Mouse (Mus musculus) embryo, embryonic 10.5 days (tissue): ENCODE data around the gene Elmsan1.

ENCODE experiments used
- DNase-seq: peaks from one replicate; pipeline ENCODE4 v3.0.0-alpha.2; 2015; ENCODE audit warnings: low spot score

Gene Elmsan1

DNA sequence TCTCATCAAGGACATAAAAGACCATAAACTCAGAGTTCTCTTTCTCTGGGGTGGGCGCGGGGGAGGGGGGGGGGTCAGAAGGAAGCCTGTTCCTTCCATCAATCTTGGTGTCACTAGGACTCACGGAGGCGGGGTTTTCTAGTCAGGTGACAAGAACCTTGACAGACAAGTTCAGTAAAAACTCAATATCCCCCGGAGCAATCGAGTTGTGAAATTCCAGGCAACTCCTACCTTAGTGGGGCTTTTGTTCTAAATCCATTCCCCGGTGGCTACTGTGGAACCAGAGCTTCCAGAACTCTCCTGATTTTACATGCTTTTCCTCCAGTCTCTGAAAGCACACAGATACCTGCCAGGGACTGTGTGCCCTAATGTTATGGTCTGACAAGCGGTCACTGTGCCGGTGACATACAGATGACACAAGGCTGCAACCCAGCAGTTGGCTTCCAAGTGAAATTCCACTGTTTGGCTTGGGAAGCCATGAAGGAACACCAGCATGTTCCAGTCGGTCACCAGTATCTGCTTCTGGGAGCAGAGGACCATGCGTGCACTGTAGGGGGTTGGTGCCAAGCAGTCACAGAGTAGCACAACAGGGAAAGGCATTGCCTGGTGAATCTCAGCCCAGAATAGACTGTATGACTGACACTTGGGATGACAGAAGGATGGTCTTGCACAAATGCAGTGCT is 2.8 kb downstream of the Elmsan1 start:
- peak; percentile 36 for DNase-seq

DNA sequence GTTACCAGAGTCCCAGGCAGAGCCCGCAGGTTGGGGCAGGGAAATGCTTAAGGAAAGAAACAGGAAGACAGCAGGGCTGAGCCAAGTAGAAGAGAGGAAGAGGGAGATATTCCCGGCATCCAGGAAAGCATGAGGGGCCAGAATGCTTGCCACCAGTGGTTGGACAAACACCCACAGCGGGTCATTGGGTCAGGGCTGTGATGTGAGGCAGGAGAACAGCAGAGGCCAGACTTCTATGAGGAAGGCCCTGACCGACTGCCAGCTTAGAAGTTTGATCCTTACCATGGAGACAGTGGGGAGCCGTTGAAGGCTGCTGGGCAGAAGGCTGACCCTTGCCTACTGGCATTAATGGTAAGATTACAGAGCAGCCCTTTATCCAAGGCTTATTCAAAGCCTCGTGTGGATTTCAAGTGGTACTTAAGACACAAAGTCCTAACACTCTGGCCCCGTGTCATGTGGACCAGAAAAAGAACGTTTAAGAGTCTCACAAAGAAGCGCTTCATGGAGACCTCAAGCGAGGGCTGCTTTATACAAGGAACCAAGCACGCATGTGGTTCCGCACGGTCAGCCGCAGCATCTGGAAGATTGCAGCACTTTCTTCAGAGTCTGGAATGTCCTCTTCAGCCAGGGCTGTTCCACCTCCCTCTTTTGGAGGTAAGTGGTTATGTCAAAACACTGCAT is 4.0 kb downstream of the Elmsan1 start:
- peak; percentile 47 for DNase-seq

DNA sequence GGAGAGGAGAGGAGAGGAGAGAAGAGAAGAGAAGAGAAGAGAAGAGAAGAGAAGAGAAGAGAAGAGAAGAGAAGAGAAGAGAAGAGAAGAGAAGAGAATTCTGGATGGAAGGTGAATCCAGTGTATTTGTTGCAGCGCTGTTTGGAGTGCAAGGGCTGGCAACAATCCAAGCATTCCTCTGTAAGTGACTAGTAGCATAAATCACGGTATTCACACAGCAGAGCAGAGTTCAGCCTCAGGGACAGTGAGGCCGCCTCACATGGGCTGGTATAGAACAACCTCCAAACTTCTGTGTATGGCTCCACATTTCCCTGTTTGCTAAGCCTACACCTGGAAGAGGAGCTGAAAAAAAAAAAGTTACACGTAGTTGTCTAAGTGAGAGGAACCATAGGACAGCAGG is 6.4 kb downstream of the Elmsan1 start:
- no peak for DNase-seq

DNA sequence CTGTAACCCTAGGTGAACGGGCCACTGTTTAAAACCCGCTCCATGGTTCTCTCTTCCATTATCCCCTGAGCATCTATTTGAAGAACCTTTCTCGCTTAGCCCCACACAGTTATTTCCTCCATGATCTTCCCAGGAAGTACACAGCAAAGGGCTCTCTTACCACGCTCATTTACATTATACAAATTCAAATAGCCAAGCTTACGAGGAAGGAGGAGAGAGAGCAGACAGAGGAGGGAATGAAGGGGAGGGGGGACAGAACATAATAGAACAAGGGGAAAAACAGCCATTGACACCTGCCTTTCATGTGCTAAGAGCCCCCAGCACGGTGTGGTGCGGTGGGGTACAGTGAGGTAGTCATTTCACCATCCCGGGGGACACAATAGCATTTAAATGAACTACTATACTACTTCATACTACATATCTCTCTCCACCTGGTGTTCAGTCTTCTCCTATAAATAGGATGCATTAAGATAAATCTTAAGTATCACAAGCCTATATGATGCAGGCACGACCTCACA is 7.6 kb downstream of the Elmsan1 start:
- no peak for DNase-seq

DNA sequence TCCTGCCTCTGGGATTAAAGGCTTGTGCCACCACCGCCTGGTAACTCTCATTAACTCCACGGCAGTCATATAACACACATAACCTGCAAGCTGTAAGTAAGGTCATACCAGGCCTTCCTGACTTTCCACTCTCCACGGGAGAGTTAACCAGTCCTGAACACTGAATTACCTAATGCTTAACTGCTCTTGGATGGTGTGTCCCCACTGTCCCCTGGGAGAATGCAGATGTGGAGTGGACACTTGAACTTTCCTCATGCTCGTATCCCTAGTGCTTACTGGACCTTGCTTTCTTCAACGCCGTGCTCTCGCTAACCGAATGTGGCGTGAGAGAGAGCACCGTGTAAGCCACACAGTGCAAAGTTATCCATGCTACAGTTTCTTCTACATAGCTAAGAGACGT is 8.4 kb downstream of the Elmsan1 start:
- no peak for DNase-seq

DNA sequence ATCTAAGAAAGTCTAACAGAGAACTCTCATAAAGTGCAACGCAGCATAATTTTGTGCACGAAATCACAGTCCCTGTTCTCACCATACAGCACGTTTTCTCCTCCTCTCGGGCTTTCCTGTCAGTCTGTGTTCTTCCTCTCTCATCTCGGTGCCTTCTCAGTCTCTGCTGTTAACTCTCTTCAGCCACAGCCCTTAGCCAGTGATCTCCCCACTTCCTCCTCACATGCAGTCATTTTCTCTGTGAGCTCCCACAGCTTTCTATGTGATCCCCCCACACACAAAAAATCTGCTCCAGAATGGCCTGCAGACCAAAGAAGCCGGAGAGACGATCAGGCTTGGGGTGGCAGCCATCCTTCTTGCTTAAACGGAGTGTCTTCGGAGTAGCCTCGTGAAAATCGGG is 9.6 kb downstream of the Elmsan1 start:
- no peak for DNase-seq

DNA sequence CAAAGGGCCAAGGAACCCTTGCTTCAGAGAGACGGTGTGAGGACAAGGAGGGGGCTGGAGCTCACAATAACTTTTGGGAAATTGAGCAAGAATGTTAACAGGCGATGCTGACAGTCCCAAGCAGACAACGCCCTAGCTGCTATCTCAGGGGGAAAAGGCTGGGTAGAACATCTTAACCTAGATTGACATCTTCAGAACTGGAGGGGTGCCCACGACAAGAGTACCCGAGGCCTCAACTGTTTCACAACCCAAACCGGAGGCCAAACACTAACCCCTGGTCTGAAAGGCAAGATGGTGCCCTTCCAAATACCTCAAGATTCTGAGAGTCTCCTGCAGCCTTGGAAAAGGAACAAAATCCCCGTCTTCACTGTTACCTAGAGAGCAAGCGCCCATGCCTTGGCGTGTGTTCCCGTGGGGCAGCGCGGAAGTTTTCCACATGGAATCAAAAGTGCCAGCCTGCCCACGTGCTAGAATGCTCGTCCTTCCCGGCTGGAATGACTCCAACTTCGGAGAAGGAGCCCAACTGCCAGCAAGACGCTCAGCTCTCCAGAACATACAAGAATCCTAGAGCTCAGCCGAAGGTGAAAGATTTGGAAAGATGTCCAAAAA is 11.4 kb downstream of the Elmsan1 start:
- no peak for DNase-seq

DNA sequence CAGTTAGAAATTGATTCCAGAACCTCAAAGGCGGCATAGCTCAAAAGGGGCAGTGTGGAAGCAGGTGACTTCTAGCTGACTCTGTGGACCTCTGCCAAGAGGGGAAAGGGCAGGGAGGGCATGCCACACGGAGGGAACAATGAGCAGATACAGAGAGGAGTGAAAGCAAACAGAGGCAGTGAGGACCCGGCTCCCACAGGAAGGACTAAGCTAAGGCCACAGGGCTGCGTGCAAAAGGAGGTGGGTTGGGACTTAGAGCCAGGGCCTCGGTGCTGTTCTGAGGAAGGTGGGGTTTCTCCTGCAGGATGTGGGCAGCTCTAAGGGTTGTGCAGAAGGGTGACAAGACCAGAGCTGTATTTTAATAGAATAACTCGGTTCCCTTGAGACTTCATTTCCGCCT is 12.2 kb downstream of the Elmsan1 start:
- no peak for DNase-seq

DNA sequence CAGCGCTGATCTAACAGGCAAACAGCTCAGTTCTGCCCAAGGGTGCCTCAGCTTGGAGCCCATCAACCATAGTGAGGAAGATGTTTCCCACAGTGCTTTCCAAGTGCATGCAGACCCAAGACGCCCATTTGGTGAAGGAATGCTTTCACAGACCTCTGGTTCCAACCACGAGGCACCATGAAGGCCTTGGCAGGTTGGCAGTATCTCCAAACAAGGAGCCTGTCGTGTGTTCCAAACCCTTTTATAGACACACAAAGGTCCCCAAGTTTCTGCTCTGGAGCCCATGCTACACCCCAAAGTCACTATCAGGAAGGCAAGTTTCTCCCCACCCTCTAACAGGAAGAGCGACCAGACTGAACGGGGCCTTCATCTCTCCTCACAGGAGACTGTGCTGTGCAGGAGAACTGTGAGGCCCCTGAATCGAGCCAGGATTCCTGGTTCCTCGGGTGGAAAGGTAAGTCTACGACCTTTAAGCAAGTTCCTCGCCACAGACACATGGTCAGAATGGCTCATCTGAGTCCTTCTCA is 13.0 kb downstream of the Elmsan1 start:
- no peak for DNase-seq

DNA sequence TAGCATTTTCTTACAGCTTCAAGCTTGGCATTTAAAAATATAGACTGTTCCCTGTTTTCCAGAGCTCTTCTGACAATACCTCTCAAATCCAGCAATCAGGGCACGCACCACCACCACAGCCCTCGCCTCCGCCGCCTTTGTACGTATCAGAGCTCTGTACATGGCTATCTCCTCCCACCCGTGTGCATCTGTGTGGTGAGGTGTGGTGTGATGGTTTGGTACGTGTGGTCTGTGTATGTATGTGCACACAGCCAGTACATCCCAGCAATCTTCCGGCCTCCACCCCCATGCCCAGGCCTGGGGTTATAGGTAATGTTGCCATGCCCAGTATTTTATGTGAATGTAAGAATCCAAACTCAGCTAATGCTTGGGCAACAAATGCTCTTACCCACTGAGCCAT is 14.0 kb downstream of the Elmsan1 start:
- DNase-seq = no peak

DNA sequence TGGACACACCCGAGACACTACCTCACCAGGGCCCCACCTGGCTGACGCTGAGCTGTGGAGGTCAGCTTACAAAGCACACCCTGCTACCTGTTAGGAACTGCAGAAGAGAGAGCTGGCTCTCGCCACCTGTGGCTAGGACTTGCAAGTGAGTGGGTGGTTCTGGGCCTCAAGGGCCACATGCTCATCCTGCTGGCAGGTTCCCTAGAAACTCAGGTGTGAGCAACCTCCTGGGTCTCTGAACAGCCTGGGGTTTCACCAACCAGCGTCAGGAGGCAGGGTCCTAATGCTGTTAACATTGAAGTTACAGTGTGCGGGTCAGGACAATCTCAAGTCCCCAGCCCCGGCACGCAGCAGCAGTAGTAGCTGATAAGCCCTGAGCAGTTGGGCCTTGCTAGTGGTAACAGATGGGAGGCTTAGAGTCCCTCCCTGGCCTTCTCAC is 14.9 kb downstream of the Elmsan1 start:
- DNase-seq = no peak

DNA sequence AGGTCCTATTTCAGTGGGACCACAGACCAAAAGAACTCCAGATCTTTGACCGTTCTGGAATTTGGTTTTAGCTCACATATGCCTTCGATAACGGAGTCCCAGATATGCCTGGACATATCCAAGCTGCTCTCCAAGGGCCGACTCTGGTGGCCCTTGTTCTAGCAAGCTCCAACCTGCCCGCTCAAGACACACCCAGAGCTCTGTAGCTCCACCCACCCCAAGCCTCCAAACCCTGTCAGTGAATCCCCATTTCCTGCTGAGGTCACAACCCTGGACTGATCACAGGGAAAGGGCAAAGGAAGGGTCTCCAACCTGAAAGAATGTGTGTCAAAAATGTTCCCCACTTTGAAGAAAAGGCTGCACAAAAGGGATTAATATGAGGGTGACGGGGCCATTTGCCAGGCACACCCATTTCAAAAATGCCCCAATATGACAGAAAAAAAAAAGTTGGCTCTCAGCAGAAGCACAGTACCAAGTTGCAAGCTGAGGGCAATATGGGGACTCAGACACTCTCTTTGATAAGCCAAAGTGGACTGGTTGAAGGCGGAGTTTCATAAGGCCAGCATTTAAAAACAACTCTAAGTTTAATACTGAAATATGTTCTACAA is 15.4 kb downstream of the Elmsan1 start:
- no peak for DNase-seq

DNA sequence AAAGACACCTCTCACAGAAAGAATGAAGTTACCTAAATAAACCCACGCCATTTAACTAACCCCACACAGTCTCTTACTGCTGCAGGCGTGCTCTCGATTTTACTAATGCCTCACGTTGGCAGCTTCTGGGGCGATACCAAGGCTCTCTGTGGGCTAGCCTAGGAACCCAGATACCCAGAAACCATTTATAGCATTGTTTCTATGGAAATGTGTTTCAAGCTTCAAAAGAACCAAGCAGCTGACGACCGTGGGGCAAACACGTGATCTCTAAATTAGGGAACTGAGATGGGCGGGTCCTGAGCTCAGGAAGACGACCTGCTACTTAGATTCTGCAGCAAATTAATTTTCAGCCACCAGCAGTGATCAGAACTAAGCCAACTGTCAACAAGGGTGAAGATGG is 16.1 kb downstream of the Elmsan1 start:
- no peak for DNase-seq

DNA sequence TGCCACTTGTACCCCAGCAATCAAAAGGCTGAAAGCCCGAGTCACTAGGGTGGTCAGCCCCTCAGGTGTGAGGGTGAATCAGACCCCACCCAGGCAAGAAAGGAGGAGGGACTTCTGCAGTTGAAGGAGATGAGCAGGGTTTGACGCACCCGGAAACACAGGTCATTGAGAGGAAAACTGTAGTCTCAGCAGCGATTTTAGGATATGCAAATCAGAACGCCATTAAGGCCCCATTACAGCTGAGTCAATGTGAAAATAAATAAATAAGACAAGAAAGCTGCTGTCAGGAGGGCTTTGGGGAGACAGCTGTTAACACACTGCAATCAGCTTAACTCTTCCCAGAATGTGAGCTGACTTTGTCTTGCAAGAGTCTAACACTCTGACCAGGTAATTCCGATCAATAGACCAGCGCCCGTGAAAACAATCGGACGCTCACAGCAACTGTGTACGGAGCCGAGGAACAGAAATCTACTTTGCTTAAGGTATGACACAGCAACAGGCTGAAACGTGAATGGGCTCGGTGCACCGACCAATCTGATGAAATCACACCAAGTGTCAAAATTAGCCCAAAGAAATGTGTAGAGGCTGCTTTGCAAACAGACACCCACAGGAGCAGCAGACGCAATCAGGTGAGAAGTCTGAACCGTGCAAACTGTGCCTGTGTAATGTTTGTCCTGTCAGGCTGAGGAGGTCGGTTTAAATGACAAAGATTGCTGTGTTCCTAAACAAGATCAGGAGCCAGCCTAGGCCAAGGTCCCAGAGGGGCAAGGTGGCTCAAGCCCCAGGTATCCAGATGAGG is 16.8 kb downstream of the Elmsan1 start:
- DNase-seq = no peak

DNA sequence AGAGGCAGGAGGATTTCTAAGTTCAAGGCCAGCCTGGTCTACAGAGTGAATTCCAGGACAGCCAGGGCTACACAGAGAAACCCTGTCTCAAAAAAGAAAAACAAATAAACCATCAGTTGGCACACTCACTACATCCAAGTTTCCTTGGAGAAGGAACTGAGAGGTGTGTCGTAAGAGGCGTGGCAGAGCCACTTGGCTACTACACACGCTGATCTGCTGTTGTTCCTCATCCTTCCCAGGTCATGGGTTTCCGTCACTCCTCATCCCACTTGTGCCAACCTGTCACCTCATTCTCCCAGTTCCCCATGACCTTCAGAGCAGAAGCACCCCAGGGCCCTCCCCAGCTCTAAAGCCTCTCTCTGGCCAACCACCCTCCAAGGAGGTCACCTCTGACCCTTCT is 17.5 kb downstream of the Elmsan1 start:
- DNase-seq = no peak

DNA sequence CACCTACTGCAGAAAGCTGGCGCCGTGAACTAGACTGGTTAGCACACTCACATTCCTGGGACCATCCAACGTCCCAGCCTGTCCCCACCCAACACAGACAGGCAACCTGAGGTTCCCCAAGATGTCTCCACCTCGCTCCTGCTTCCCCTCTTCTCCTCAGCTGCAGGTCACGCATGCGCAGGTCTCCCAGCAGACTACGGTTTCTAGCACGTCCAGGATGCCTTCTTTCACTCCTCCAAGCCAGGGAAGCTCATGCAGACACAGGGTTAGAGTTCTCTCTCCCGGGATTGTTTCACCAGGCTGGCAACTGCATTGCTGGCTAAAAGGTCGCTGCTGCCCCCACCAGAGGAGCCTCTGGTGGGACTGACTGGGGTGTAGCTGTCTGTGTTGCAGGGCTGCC is 19.8 kb downstream of the Elmsan1 start:
- no peak for DNase-seq

DNA sequence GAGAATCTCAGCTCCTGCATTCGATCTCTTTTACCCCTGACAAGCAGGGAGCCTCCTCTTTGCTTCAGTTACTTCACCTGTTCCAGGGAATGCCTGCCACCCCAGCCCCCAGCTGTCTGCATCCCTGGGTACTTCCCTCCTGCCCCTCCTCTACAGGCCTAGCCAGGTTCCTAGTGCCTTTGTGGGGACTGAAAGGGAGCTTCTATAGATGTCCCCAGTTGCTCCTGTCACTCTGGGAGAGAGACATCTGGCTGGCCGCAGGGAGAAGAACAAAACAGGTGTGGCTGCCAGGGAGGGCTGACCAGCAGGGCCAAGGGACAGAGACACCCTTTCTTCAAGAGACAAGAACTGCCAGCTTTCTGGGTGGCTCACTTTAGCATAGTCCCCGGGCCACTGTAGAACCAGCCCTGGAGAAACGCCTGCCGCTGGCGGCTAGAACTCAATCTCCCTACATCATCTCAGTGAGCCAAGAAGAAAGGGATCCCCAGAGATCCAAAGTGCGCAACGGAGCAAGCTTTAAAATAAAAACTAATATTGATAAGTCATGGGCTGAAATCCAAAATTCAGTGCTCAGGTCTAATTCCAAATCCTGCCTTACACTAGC is 20.5 kb downstream of the Elmsan1 start:
- no peak for DNase-seq

DNA sequence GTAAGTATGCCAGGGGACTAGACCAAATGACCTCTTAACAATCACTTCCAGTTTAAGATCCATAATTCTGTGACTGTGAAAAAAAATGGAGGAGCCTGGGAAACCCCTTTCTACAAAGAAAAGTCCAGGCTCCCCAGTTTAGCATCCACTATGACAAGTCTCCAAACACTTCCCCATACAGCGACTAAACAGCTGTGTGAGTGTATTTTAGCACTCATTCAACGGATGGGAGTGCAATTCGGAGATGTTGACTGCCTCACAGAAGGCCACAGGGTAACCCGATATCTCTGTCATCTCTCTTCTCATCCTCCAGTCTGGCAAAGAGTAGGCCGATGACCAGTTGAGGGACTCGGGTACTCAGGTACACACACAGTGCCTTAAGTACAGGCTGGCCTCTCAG is 23.5 kb downstream of the Elmsan1 start:
- DNase-seq = no peak

DNA sequence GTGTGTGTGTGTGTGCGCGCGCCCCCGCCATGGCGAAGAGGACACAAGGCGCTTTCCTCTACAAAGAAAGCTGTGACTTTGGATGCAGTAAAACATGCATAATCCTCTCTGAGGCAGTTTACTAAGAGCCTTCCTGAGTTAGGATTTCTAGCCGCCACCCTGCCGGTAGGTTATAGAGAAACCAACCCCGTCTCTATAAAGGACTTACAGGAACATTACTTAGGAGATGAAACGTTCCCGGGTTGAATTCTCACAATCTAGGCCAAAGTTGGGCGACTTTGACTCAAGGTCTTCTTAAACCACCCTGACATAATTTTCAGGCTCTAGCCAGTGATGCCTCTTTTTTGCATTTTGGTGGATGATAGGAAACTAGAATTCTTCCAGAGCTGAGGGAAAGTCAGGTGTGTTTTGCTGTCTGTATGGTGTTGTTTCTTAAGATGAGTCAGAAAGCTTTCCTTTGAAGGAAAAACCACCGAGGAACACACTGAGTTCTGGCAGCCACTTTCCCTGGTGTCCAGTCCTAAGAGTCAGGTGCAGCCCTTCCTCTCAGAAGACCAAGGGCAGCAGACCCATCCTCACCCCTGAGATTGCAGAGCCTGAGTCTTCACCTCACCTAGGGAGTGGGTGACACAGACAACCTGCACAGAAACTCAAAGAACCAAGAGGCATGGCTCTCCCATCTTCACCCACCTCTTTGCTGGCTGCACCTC is 24.1 kb downstream of the Elmsan1 start:
- DNase-seq = no peak

DNA sequence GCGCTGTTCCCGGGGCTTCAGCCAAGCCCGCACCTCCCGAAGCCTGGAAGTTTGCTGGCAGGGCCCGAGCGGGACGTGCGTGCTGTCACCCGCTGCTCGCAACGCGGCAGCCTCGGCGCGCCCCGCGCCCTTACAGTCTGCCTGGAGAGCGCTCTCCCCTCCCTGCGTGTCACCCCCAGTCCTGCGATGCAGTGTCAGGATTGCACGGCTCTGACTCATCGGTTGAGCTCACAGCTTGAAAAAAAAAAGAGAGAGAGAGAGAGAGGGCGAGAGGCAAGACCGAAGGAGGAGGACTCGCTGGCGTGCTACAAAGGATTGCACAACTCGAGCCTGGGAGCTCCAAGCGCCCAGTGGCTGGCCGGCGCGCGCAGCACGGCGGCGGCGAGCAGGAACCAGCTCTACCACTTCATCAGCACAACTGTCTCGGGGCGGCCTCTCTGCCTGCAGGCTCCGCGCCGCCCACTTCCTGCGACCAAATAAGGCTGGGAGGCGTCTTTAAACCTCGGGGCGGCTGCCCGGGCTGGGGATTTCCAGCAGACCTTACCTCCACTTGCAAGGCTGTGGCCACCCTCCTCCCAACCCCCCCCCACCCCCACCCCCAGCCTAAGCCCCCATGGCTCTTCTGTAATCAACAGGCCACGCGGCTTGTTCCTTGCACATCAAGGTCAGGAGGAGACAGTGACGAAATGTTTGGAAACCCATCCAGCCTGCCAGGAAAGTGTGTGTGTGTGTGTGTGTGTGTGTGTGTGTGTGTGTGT is 24.9 kb downstream of the Elmsan1 start:
- DNase-seq = peak; percentile 95
